8 mouse cellular contexts compared by ENCODE assay signal in the genomic region with DNA sequence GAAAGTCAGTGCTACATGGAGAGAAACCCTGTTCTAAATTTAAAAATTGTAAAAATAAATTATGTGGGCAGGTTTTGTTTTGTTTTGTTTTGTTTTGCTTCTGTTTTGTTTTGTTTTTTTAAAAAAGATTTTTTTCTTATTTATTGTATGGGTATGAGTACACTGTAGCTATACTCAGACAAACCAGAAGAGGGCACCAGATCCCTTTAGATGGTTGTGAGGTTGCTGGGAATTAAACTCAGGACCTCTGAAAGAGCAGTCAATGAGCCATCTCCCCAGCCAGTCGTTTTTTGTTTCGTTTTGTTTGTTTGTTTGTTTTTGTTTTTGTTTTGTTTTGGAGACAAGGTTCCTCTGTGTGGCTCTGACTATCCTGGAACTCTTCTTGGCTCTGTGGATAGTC. TPM values are rescaled to one million over a fixed set of nuclear protein-coding genes. Genes with fewer than 3 reads are reported as not detected.
A peak's percentile ranks its signal among the peaks of the same experiment; 100 is the strongest.
DNase-seq lines count a peak whose midpoint lies in the region; ATAC-seq and TF ChIP-seq lines count a peak whose summit lies in the region.

No protein-coding gene starts in this region.

- TF ChIP-seq CTCF in cerebellum, adult 2 months (IDR thresholded peaks at IDR 0.05; ENCODE audit: borderline replicate concordance, insufficient read depth, low read depth, low read length): peak; percentile 16; the same call in 1 of the 2 replicates

- no peak overlapping the region for H3ac ChIP-seq in myocyte (ENCODE audit: control insufficient read depth, insufficient read length)

- no peaks in the 10 kb centered on the region for H3K79me2 ChIP-seq in myocyte (ENCODE audit: control insufficient read depth, insufficient read depth)

- H3K9me3 ChIP-seq in hindbrain, embryonic 14.5 days (ENCODE audit: control insufficient read depth, low read length): no peaks in the 10 kb centered on the region
- H3K9me3 ChIP-seq in hindbrain, embryonic 12.5 days (replicated peaks): no peaks in the 10 kb centered on the region

- peaks cover 62% of the 10 kb centered on the region for H3K27me3 ChIP-seq in hindbrain, embryonic 14.5 days (ENCODE audit: control insufficient read depth, insufficient read depth, low read length)
- peaks cover 52% of the 10 kb centered on the region for H3K27me3 ChIP-seq in hindbrain, embryonic 12.5 days
- no peaks in the 10 kb centered on the region for H3K27me3 ChIP-seq in cerebellum, adult 2 months (ENCODE audit: control insufficient read depth, insufficient read depth, low read length)
- no peaks in the 10 kb centered on the region for H3K27me3 ChIP-seq in myocyte (ENCODE audit: control insufficient read depth, insufficient read depth, insufficient read length)

- no peak overlapping the region for H3K4me3 ChIP-seq in hindbrain, embryonic 14.5 days (replicated peaks; ENCODE audit: low read length)
- no peak overlapping the region for H3K4me3 ChIP-seq in hindbrain, embryonic 12.5 days
- H3K4me3 ChIP-seq in cerebellum, adult 2 months (replicated peaks; ENCODE audit: insufficient read depth, low read depth, low read length): no peak overlapping the region
- no peak overlapping the region for H3K4me3 ChIP-seq in myocyte

- H3K36me3 ChIP-seq in hindbrain, embryonic 14.5 days (replicated peaks; ENCODE audit: control insufficient read depth, insufficient read depth): no peaks in the 10 kb centered on the region
- H3K36me3 ChIP-seq in hindbrain, embryonic 12.5 days: no peaks in the 10 kb centered on the region
- H3K36me3 ChIP-seq in myocyte (ENCODE audit: control insufficient read depth, insufficient read depth): no peaks in the 10 kb centered on the region

- no peaks in the 10 kb centered on the region for H3K4me1 ChIP-seq in hindbrain, embryonic 14.5 days (replicated peaks; ENCODE audit: control insufficient read depth, insufficient read depth, low read length)
- H3K4me1 ChIP-seq in hindbrain, embryonic 12.5 days: no peaks in the 10 kb centered on the region
- H3K4me1 ChIP-seq in cerebellum, adult 2 months (ENCODE audit: control insufficient read depth, insufficient read depth, low read length): no peaks in the 10 kb centered on the region

- no peak overlapping the region for H3K4me2 ChIP-seq in hindbrain, embryonic 14.5 days (replicated peaks)
- H3K4me2 ChIP-seq in hindbrain, embryonic 12.5 days (replicated peaks): no peak overlapping the region
- H3K4me2 ChIP-seq in myocyte (ENCODE audit: low read depth): peak overlapping the region; percentile 51

- no peak for TF ChIP-seq POLR2A in cerebellum, adult 2 months (IDR thresholded peaks at IDR 0.05; ENCODE audit: borderline replicate concordance, insufficient read depth, low read length)
- no peak for TF ChIP-seq POLR2A in myocyte (IDR thresholded peaks at IDR 0.05; ENCODE audit: insufficient read length, low read depth)

- DNase-seq in hindbrain, embryonic 14.5 days (ENCODE audit: low spot score): peak; percentile 40
- DNase-seq in 3T3-L1 (ENCODE audit: low read depth, low spot score): peak; percentile 80
- DNase-seq in ES-CJ7 (ENCODE audit: low read depth, low spot score): peak; percentile 31
- peak in 1 of 2 experiments; percentile 41 for DNase-seq in cerebellum, adult 2 months
- peak; percentile 77 for DNase-seq in induced T-regulatory cell, adult 2 months (ENCODE audit: low read depth)
- DNase-seq in gastrocnemius, postnatal 25 days: no peak

- H3K27ac ChIP-seq in hindbrain, embryonic 14.5 days: no peak overlapping the region
- H3K27ac ChIP-seq in hindbrain, embryonic 12.5 days: no peak overlapping the region
- no peak overlapping the region for H3K27ac ChIP-seq in cerebellum, adult 2 months (ENCODE audit: insufficient read depth, low read length)

- no peak overlapping the region for H3K9ac ChIP-seq in hindbrain, embryonic 14.5 days
- no peak overlapping the region for H3K9ac ChIP-seq in hindbrain, embryonic 12.5 days

- ATAC-seq in hindbrain, embryonic 14.5 days (ENCODE audit: low FRiP score): no peak
- ATAC-seq in hindbrain, embryonic 12.5 days (ENCODE audit: low FRiP score): no peak

- WGBS in hindbrain, embryonic 14.5 days: 15% methylated on average over 2 of the region's 2 CpGs
- WGBS in hindbrain, embryonic 12.5 days: 9% methylated on average over 2 of the region's 2 CpGs
- 8% methylated on average over 2 of the region's 2 CpGs for WGBS in cerebellum, adult 2 months

TF ChIP-seq in myocyte, 11 proteins besides CTCF, POLR2A, EP300 and RAD21:
- no peak for TF ChIP-seq MYOG (IDR thresholded peaks at IDR 0.05; ENCODE audit: control insufficient read depth in 1 of 3, insufficient read depth in 1 of 3, insufficient read length in 2 of 3, low read depth in 2 of 3)
- TF ChIP-seq TCF3 (IDR thresholded peaks at IDR 0.05; ENCODE audit: insufficient read length, low read depth): no peak
- no peak for TF ChIP-seq POLR2AphosphoS2 (IDR thresholded peaks at IDR 0.05; ENCODE audit: insufficient read length, low read depth)
- no peak for TF ChIP-seq E2F4 (IDR thresholded peaks at IDR 0.05; ENCODE audit: insufficient read depth)
- TF ChIP-seq MAX (IDR thresholded peaks at IDR 0.05; ENCODE audit: low read depth): no peak
- TF ChIP-seq TCF12 (IDR thresholded peaks at IDR 0.05; ENCODE audit: insufficient read depth, poor library complexity, severe bottlenecking): no peak
- TF ChIP-seq USF1 (IDR thresholded peaks at IDR 0.05; ENCODE audit: low read depth): no peak
- no peak for TF ChIP-seq REST (IDR thresholded peaks at IDR 0.05; ENCODE audit: insufficient read depth, insufficient read length)
- no peak for TF ChIP-seq CEBPB (IDR thresholded peaks at IDR 0.05; ENCODE audit: insufficient read depth, poor library complexity, severe bottlenecking)
- TF ChIP-seq MYOD1 (IDR thresholded peaks at IDR 0.05; ENCODE audit: control insufficient read depth in 1 of 3, insufficient read length in 2 of 3, low read depth in 2 of 3): no peak
- TF ChIP-seq SRF (IDR thresholded peaks at IDR 0.05; ENCODE audit: control insufficient read depth, insufficient read length, low read depth): no peak
TF ChIP-seq in myocyte: peak in this region for 0.

RNA-seq across cellular contexts. Expression of a gene that starts 54.5 kb away (rescaled TPM):
- 12.4 and 12.7 TPM in 2 replicates for polyA plus RNA-seq in hindbrain, embryonic 14.5 days (2014; fragmentation: Nextera tagmentation; extraction: Ambion mirVana)
- 11.0 and 12.9 TPM in 2 replicates for polyA plus RNA-seq in hindbrain, embryonic 12.5 days (2016; fragmentation: Nextera tagmentation; extraction: Ambion mirVana)
- 8.4 and 9.2 TPM in 2 replicates for polyA plus RNA-seq in cerebellum, adult 2 months (2012; rRNA removed)
- polyA plus RNA-seq in myocyte (2012; fragmentation: generic; extraction: Trizol): 3.8 TPM
- total RNA-seq in gastrocnemius, postnatal 25 days (2021): 1 to 10 TPM; 4.6 to 5.0 TPM
